Mouse (Mus musculus) bone marrow, adult 2 months (tissue): ENCODE data around the gene Plac8. TPM values are rescaled to one million over a fixed set of nuclear protein-coding genes. Genes with fewer than 3 reads are reported as not detected.

Experiments
- H3K27ac ChIP-seq: fragments of 200-500 bp; 2 replicates; pipeline ENCODE4 v1.5.1; 2012; ENCODE audit warnings: low read depth, mild to moderate bottlenecking, control low read depth, inconsistent platforms, low read length; ENCODE audit not compliant: control insufficient read depth, poor library complexity, insufficient read depth
- H3K4me1 ChIP-seq: fragments of 200-500 bp; 2 replicates; pipeline ENCODE4 v1.6.1; 2011; ENCODE audit warnings: low read length; ENCODE audit not compliant: control insufficient read depth, insufficient read depth
- H3K4me3 ChIP-seq: fragments of 200-500 bp; replicated peaks from 2 replicates; pipeline ENCODE3; 2011; ENCODE audit warnings: mild to moderate bottlenecking, low read depth, low read length, control low read depth; ENCODE audit not compliant: control insufficient read depth
- CTCF ChIP-seq: fragments of 200-500 bp; IDR thresholded peaks from 2 replicates; pipeline ENCODE4 v1.5.1; 2011; ENCODE audit warnings: low read length, control low read depth; ENCODE audit not compliant: control insufficient read depth, insufficient read depth
- POLR2A ChIP-seq: fragments of 200-500 bp; IDR thresholded peaks from 2 replicates; pipeline ENCODE4 v1.6.1; 2011; ENCODE audit warnings: low read depth, mild to moderate bottlenecking, control low read depth, low read length, borderline replicate concordance; ENCODE audit not compliant: control insufficient read depth
- WGBS: fragments of 180-500 bp; shearing (Covaris S2); methylation state at CpG from one replicate; pipeline ENCODE4 v1.1.7; 2018; 5-methylcytosine and 5-hydroxymethylcytosine counted together
- polyA plus RNA-seq: library from polyadenylated mRNA; stranded (reverse); fragments of >200 nt; gene quantifications from 2 replicates; pipeline ENCODE4 v1.2.4, GENCODE M21; 2011; ENCODE audit warnings: low replicate concordance; ENCODE audit not compliant: missing spikeins, insufficient read depth, insufficient read length

Gene Plac8
- polyA plus RNA-seq, 1 experiment = 141 TPM

- WGBS = 70% methylated on average over 3 of the region's 3 CpGs
- H3K4me3 ChIP-seq = no peak overlapping the region
- H3K27ac ChIP-seq = no peak overlapping the region
- H3K4me1 ChIP-seq = no peaks in the 10 kb centered on the region
- TF ChIP-seq POLR2A = no peak
- TF ChIP-seq CTCF = peak; percentile 50
Measured at GRCm38 (mm10) chr5:100536638-100537037, 35.4 kb downstream of the Plac8 start.

- Histone ChIP-seq H3K4me1 (no peaks in the 10 kb centered on the region), H3K4me3 (no peak overlapping the region), H3K27ac (no peak overlapping the region; the same call in 1 of the 2 replicates)
- WGBS = 79% methylated on average over 7 of the region's 7 CpGs
- TF ChIP-seq POLR2A (no peak), CTCF (no peak)
Measured at GRCm38 (mm10) chr5:100535826-100536225, 36.2 kb downstream of the Plac8 start.

GRCm38 (mm10) chr5:100526164-100526563 is 45.9 kb downstream of the Plac8 start:
- TF ChIP-seq CTCF = no peak
- no peak for TF ChIP-seq POLR2A
- Histone ChIP-seq H3K4me1 (no peaks in the 10 kb centered on the region; the same call in 1 of the 2 replicates), H3K4me3 (no peak overlapping the region), H3K27ac (no peak overlapping the region)
- 4% methylated on average over 7 of the region's 7 CpGs for WGBS

GRCm38 (mm10) chr5:100525620-100526019 is 46.4 kb downstream of the Plac8 start:
- TF ChIP-seq POLR2A (no peak), CTCF (no peak)
- WGBS = 19% methylated on average over 3 of the region's 3 CpGs
- H3K4me1 ChIP-seq = no peaks in the 10 kb centered on the region; the same call in 1 of the 2 replicates
- H3K27ac ChIP-seq = no peak overlapping the region
- H3K4me3 ChIP-seq = no peak overlapping the region

GRCm38 (mm10) chr5:100524921-100525320 is 47.1 kb downstream of the Plac8 start:
- no peaks in the 10 kb centered on the region; the same call in 1 of the 2 replicates for H3K4me1 ChIP-seq
- WGBS = 87% methylated on average over 9 of the region's 9 CpGs
- TF ChIP-seq POLR2A (no peak), CTCF (no peak)

DNA sequence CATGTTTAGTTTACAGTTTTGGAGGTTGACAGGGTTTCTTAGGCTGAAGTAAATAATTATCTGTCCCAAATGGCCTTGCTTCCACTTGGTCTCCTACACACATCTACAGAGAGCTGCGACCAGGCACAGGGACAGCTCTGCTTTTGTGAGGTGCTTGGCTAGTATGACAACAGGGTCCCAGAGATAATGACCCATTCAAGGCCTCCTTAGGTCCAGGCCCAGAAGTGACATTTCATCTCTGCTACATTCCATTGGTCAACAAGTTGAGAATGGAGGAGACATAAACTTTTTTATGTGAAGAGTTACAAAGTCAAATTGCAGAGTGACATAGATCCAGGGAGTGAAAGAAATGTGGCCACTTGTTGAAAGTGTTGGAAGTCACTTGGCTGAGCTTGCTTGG is 48.7 kb downstream of the Plac8 start:
- Histone ChIP-seq H3K4me1 (no peaks in the 10 kb centered on the region; the same call in 1 of the 2 replicates), H3K4me3 (no peak overlapping the region), H3K27ac (no peak overlapping the region)
- 84% methylated on average over 1 of the region's 1 CpGs for WGBS
- TF ChIP-seq POLR2A = no peak
- TF ChIP-seq CTCF = no peak

More at GRCm38 (mm10) chr5:100524921-100525320, 47.1 kb downstream of the Plac8 start:
- Histone ChIP-seq H3K27ac (no peak overlapping the region), H3K4me3 (no peak overlapping the region)

DNA sequence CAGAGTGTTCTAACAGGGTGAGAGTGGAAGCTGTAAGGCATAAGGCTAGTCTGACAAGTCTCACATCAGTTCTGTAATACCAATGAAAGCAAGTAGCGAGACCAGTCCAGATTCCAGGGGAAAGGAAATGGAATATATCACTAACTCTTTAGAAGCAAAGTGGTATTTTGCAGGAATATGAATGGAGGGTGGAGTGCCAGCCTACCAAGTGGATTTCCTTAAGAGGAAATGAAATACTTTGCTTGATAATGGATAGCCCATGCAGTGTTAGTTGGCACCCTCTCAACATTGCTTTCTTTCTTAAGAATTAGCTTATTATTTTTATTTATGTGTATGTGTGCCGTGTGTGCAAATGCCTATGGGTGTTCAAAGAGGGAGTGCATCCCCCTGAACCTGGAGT is 51.8 kb downstream of the Plac8 start:
- no peak overlapping the region for H3K4me3 ChIP-seq
- WGBS = 80% methylated on average over 2 of the region's 2 CpGs

GRCm38 (mm10) chr5:100519027-100519411 is 53.0 kb downstream of the Plac8 start:
- Histone ChIP-seq H3K4me3 (peak overlapping the region; percentile 85), H3K4me1 (no peaks in the 10 kb centered on the region; the same call in 1 of the 2 replicates), H3K27ac (no peak overlapping the region)
- TF ChIP-seq POLR2A (no peak), CTCF (no peak)
- 6% methylated on average over 5 of the region's 5 CpGs for WGBS

More for the DNA sequence above, 51.8 kb downstream of the Plac8 start:
- no peak overlapping the region for H3K27ac ChIP-seq
- TF ChIP-seq POLR2A (no peak), CTCF (no peak)
- no peaks in the 10 kb centered on the region; the same call in 1 of the 2 replicates for H3K4me1 ChIP-seq

- Histone ChIP-seq H3K27ac (peak within 1 kb of the TSS; percentile 57), H3K4me3 (peak within 1 kb of the TSS; percentile 85), H3K4me1 (no peaks in the 10 kb centered on the region; the same call in 1 of the 2 replicates)
- under 1% methylated on average over 64 of the region's 64 CpGs for WGBS
- no peak for TF ChIP-seq CTCF
- peak; percentile 66; the same call in 1 of the 2 replicates for TF ChIP-seq POLR2A
Measured at GRCm38 (mm10) chr5:100518049-100519026, 53.7 kb downstream of the Plac8 start, which contains the start of gene Cops4. Gene Cops4 (plus strand): TSS chr5:100518309.
